ENCODE assay signal across 24 mouse cellular contexts in the genomic region with DNA sequence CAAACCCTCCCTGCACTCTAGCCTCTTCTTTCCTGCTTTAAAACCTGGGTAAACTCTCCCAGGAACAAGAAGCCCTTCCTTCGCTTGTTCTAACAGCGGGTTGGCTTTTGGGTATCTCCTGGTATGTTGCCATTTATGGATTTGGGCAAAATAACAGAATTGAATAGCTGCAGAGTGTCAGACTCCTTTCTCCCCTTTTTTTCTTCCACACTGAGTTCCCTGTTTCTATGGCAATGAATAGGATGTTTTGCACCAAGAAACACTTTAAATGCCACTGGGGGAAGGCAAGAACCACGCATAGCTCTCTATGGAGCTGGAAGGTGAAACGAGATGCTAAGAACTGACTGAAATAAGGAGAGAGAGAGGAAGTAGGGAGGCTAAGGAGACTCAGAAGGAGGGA.
DNase-seq lines count a peak whose midpoint lies in the region; ATAC-seq and TF ChIP-seq lines count a peak whose summit lies in the region.
"Had no signal": no experiment of that assay in that cellular context is flagged by ENCODE, and none has a peak within 500 bp of the region (broad histone marks: within the 10 kb centered on the region; RNA-seq: fewer than 3 reads in every experiment).

No protein-coding gene starts in this region.

- ATAC-seq in forebrain, embryonic 14.5 days = no peak
- ATAC-seq in frontal cortex, adult (ENCODE audit: low TSS enrichment) = peak; percentile 51
- no peak for ATAC-seq in granulocyte monocyte progenitor cell, adult 5-6 weeks (replicated peaks; ENCODE audit: poor library complexity, severe bottlenecking)
- ATAC-seq: CD4-positive, CD25-positive, alpha-beta regulatory T cell, adult 4 months; intestine, embryonic 15.5 days had no signal

- intact Hi-C loops in left cerebral cortex, adult 2 months (cut with DNase I) = loop anchor here (5.0 to 10.0 kb wide), 2 partner anchors 199 to 509 kb away; no protein-coding TSS in a partner anchor

- no peak overlapping the region for H3K27ac ChIP-seq in forebrain, embryonic 14.5 days (ENCODE audit: low read depth, low read length)
- H3K27ac ChIP-seq in forebrain, embryonic 10.5 days = no peak overlapping the region
- peak overlapping the region; percentile 83 for H3K27ac ChIP-seq in left cerebral cortex, adult 2 months
- H3K27ac ChIP-seq in cortical plate, adult 2 months (ENCODE audit: insufficient read depth, low read length) = peak overlapping the region; percentile 88
- H3K27ac ChIP-seq: embryonic facial prominence, embryonic 10.5 days; heart, embryonic 10.5 days; hindbrain, embryonic 13.5 days; intestine, embryonic 15.5 days had no signal

- H3K36me3 ChIP-seq in forebrain, embryonic 14.5 days (ENCODE audit: control insufficient read depth, insufficient read depth, low read length) = no peaks in the 10 kb centered on the region
- H3K36me3 ChIP-seq in forebrain, embryonic 10.5 days (replicated peaks) = no peaks in the 10 kb centered on the region
- H3K36me3 ChIP-seq: embryonic facial prominence, embryonic 10.5 days; G1E; heart, embryonic 10.5 days; hindbrain, embryonic 13.5 days; intestine, embryonic 15.5 days had no signal

- no peak for TF ChIP-seq POLR2A in cortical plate, adult 2 months (IDR thresholded peaks at IDR 0.05; ENCODE audit: extremely low read depth, insufficient read depth, low read length)

- no peak overlapping the region for H3K4me2 ChIP-seq in forebrain, embryonic 14.5 days (ENCODE audit: low read length)
- H3K4me2 ChIP-seq: hindbrain, embryonic 13.5 days; intestine, embryonic 15.5 days had no signal

- no peak overlapping the region for H3K9ac ChIP-seq in forebrain, embryonic 14.5 days (ENCODE audit: low read length)
- H3K9ac ChIP-seq: hindbrain, embryonic 13.5 days; intestine, embryonic 15.5 days had no signal

- H3K9me3 ChIP-seq in forebrain, embryonic 14.5 days (replicated peaks; ENCODE audit: control insufficient read depth, low read length) = no peaks in the 10 kb centered on the region
- H3K9me3 ChIP-seq in forebrain, embryonic 10.5 days = no peaks in the 10 kb centered on the region
- H3K9me3 ChIP-seq: embryonic facial prominence, embryonic 10.5 days; G1E; heart, embryonic 10.5 days; hindbrain, embryonic 13.5 days; intestine, embryonic 15.5 days had no signal

- no peak for TF ChIP-seq CTCF in left cerebral cortex, adult 2 months (IDR thresholded peaks at IDR 0.05)
- no peak for TF ChIP-seq CTCF in cortical plate, adult 2 months (IDR thresholded peaks at IDR 0.05; ENCODE audit: extremely low read depth, insufficient read depth, low read length)

- peak; percentile 23 for DNase-seq in forebrain, embryonic 14.5 days (ENCODE audit: low spot score)
- DNase-seq in forebrain, embryonic 10.5 days (ENCODE audit: extremely low spot score, low spot score) = no peak
- DNase-seq in frontal cortex, postnatal 10 days (ENCODE audit: low spot score in 2 of 2) = no peak
- DNase-seq in left cerebral cortex, adult 2 months (ENCODE audit: extremely low spot score in 1 of 2, low spot score in 2 of 2) = no peak
- DNase-seq in left cerebral cortex, adult 18-20 months (ENCODE audit: low spot score in 2 of 2) = no peak
- DNase-seq: adrenal gland, adult 8-10 months; adrenal gland, postnatal 36 days; B cell, adult 2 months; cerebellum, adult 11-12 months; cerebellum, adult 9-10 months; cerebellum, postnatal 36 days; gastrocnemius, postnatal 36 days; heart, adult 18-20 months; heart, postnatal 10 days; heart, postnatal 4 days had no signal

- H3K4me1 ChIP-seq in forebrain, embryonic 14.5 days (ENCODE audit: control insufficient read depth, insufficient read depth, low read length) = peaks cover 6% of the 10 kb centered on the region; the same call in 1 of the 2 replicates
- peaks cover 6% of the 10 kb centered on the region; the same call in 1 of the 2 replicates for H3K4me1 ChIP-seq in forebrain, embryonic 10.5 days
- H3K4me1 ChIP-seq in cortical plate, adult 2 months (ENCODE audit: control insufficient read depth, insufficient read depth, low read length) = peaks cover 17% of the 10 kb centered on the region
- H3K4me1 ChIP-seq: embryonic facial prominence, embryonic 10.5 days; intestine, embryonic 15.5 days had no signal

- WGBS in forebrain, embryonic 14.5 days = 49% methylated on average over 4 of the region's 4 CpGs
- WGBS in forebrain, embryonic 10.5 days = 77% methylated on average over 4 of the region's 4 CpGs

- H3K27me3 ChIP-seq in forebrain, embryonic 14.5 days (replicated peaks; ENCODE audit: control insufficient read depth, insufficient read depth, low read length) = no peaks in the 10 kb centered on the region
- no peaks in the 10 kb centered on the region for H3K27me3 ChIP-seq in forebrain, embryonic 10.5 days (ENCODE audit: poor library complexity, severe bottlenecking)
- H3K27me3 ChIP-seq: hindbrain, embryonic 13.5 days; intestine, embryonic 15.5 days had no signal

- H3K4me3 ChIP-seq in forebrain, embryonic 14.5 days (ENCODE audit: low read depth, low read length) = no peak overlapping the region
- no peak overlapping the region for H3K4me3 ChIP-seq in forebrain, embryonic 10.5 days
- H3K4me3 ChIP-seq in left cerebral cortex, adult 2 months = no peak overlapping the region
- H3K4me3 ChIP-seq in cortical plate, adult 2 months (ENCODE audit: insufficient read depth, low read length) = no peak overlapping the region
- H3K4me3 ChIP-seq: embryonic facial prominence, embryonic 10.5 days; heart, embryonic 10.5 days; hindbrain, embryonic 13.5 days; intestine, embryonic 15.5 days had no signal

Comparison
In these comparisons a context has a peak if more than half of its experiments do, and no peak if none do; other contexts are left out.
1. H3K27ac ChIP-seq: peak in left cerebral cortex, adult 2 months (single experiment) and cortical plate, adult 2 months (single experiment); none in forebrain, embryonic 14.5 days (single experiment) and forebrain, embryonic 10.5 days (single experiment).